In genomic region chr11:60539540-60539939, GRCm38 (mm10) we compare ENCODE assay signal across 7 mouse cellular contexts. TPM values are rescaled to one million over a fixed set of nuclear protein-coding genes. Genes with fewer than 3 reads are reported as not detected.
DNase-seq lines count a peak whose midpoint lies in the region; ATAC-seq and TF ChIP-seq lines count a peak whose summit lies in the region.

No protein-coding gene starts in this region.

- H3K27ac ChIP-seq in lung, embryonic 15.5 days = no peak overlapping the region
- no peak overlapping the region for H3K27ac ChIP-seq in embryonic facial prominence, embryonic 15.5 days (replicated peaks)
- no peak overlapping the region for H3K27ac ChIP-seq in limb, embryonic 11.5 days (replicated peaks; ENCODE audit: low read depth, low read length)
- H3K27ac ChIP-seq in small intestine, adult 2 months (ENCODE audit: insufficient read depth, low read depth, low read length) = peak overlapping the region; percentile 84; the same call in 1 of the 2 replicates

- 0% methylated on average over 2 of the region's 2 CpGs for WGBS in lung, embryonic 15.5 days
- WGBS in embryonic facial prominence, embryonic 15.5 days = 1% methylated on average over 2 of the region's 2 CpGs
- WGBS in limb, embryonic 11.5 days = 6% methylated on average over 2 of the region's 2 CpGs
- WGBS in small intestine, adult 2 months = 9% methylated on average over 2 of the region's 2 CpGs

- peaks cover 18% of the 10 kb centered on the region; the same call in 1 of the 2 replicates for H3K36me3 ChIP-seq in lung, embryonic 15.5 days
- H3K36me3 ChIP-seq in embryonic facial prominence, embryonic 15.5 days = peaks cover 12% of the 10 kb centered on the region
- peaks cover 2% of the 10 kb centered on the region; the same call in 1 of the 2 replicates for H3K36me3 ChIP-seq in limb, embryonic 11.5 days (ENCODE audit: control insufficient read depth, insufficient read depth, low read length)
- H3K36me3 ChIP-seq in small intestine, adult 2 months (ENCODE audit: control insufficient read depth, insufficient read depth, low read length) = peaks cover 11% of the 10 kb centered on the region

- H3K4me2 ChIP-seq in lung, embryonic 15.5 days = peak overlapping the region; percentile 86
- peak overlapping the region; percentile 81 for H3K4me2 ChIP-seq in embryonic facial prominence, embryonic 15.5 days (replicated peaks)
- peak overlapping the region; percentile 80 for H3K4me2 ChIP-seq in limb, embryonic 11.5 days (ENCODE audit: low read depth, severe bottlenecking)

- no peaks in the 10 kb centered on the region for H3K27me3 ChIP-seq in lung, embryonic 15.5 days
- H3K27me3 ChIP-seq in embryonic facial prominence, embryonic 15.5 days = no peaks in the 10 kb centered on the region
- no peaks in the 10 kb centered on the region for H3K27me3 ChIP-seq in limb, embryonic 11.5 days (ENCODE audit: control insufficient read depth, insufficient read depth, low read length)
- H3K27me3 ChIP-seq in small intestine, adult 2 months (ENCODE audit: control insufficient read depth, insufficient read depth, low read length) = no peaks in the 10 kb centered on the region

- no peak for DNase-seq in lung, adult 18-20 months
- no peak for DNase-seq in limb, embryonic 11.5 days (ENCODE audit: low spot score)
- no peak for DNase-seq in left cerebral cortex, adult 9 months (ENCODE audit: low spot score in 2 of 2)
- DNase-seq in left cerebral cortex, postnatal 14 days (ENCODE audit: low spot score in 2 of 2) = no peak

- intact Hi-C loops in left cerebral cortex, postnatal 14 days (cut with DNase I) = loop anchor here (5.0 kb wide), 1 partner anchor 82 kb away; no protein-coding TSS in a partner anchor

- no peak for ATAC-seq in lung, embryonic 15.5 days (ENCODE audit: borderline replicate concordance, extremely low read depth, low FRiP score, low TSS enrichment)
- no peak for ATAC-seq in embryonic facial prominence, embryonic 15.5 days (ENCODE audit: insufficient number of reproducible peaks, low FRiP score, low TSS enrichment, low read depth)
- no peak for ATAC-seq in limb, embryonic 11.5 days (ENCODE audit: insufficient number of reproducible peaks, low FRiP score, low TSS enrichment, low read depth)

- no peak for TF ChIP-seq CTCF in small intestine, adult 2 months (IDR thresholded peaks at IDR 0.05; ENCODE audit: extremely low read depth, insufficient read length, insufficient replicate concordance, low read depth, low read length)

- peaks cover 52% of the 10 kb centered on the region for H3K4me1 ChIP-seq in lung, embryonic 15.5 days
- peaks cover 46% of the 10 kb centered on the region for H3K4me1 ChIP-seq in embryonic facial prominence, embryonic 15.5 days
- peaks cover 17% of the 10 kb centered on the region for H3K4me1 ChIP-seq in limb, embryonic 11.5 days (ENCODE audit: control insufficient read depth, insufficient read depth, low read length)
- peaks cover 10% of the 10 kb centered on the region for H3K4me1 ChIP-seq in small intestine, adult 2 months (ENCODE audit: control insufficient read depth, insufficient read depth, insufficient read length, low read length)

- H3K9ac ChIP-seq in lung, embryonic 15.5 days = peak overlapping the region; percentile 93
- peak overlapping the region; percentile 94; the same call in 1 of the 2 replicates for H3K9ac ChIP-seq in embryonic facial prominence, embryonic 15.5 days
- peak overlapping the region; percentile 92 for H3K9ac ChIP-seq in limb, embryonic 11.5 days (ENCODE audit: low read length)

- TF ChIP-seq POLR2A in small intestine, adult 2 months (IDR thresholded peaks at IDR 0.05; ENCODE audit: low read depth, low read length) = no peak

- no peaks in the 10 kb centered on the region for H3K9me3 ChIP-seq in lung, embryonic 15.5 days
- H3K9me3 ChIP-seq in embryonic facial prominence, embryonic 15.5 days (replicated peaks) = no peaks in the 10 kb centered on the region
- H3K9me3 ChIP-seq in limb, embryonic 11.5 days (ENCODE audit: control insufficient read depth, low read length) = no peaks in the 10 kb centered on the region

- peak overlapping the region; percentile 89 for H3K4me3 ChIP-seq in lung, embryonic 15.5 days
- H3K4me3 ChIP-seq in embryonic facial prominence, embryonic 15.5 days (replicated peaks) = peak overlapping the region; percentile 94
- peak overlapping the region; percentile 97 for H3K4me3 ChIP-seq in limb, embryonic 11.5 days (ENCODE audit: low read depth, low read length)
- H3K4me3 ChIP-seq in small intestine, adult 2 months (ENCODE audit: low read depth, low read length) = peak overlapping the region; percentile 73

RNA-seq across cellular contexts. Expression of gene Alkbh5, which starts 3.4 kb away (rescaled TPM):
- 31.8 and 38.0 TPM in 2 replicates for polyA plus RNA-seq in lung, embryonic 15.5 days (2015; fragmentation: Nextera tagmentation; extraction: Ambion mirVana)
- 36.8 and 38.6 TPM in 2 replicates for polyA plus RNA-seq in embryonic facial prominence, embryonic 15.5 days (2015; fragmentation: Nextera tagmentation; extraction: Ambion mirVana)
- 34.7 and 34.9 TPM in 2 replicates for polyA plus RNA-seq in limb, embryonic 11.5 days (2014; fragmentation: Nextera tagmentation; extraction: Ambion mirVana)
- polyA plus RNA-seq in small intestine, adult 2 months (2012; rRNA removed) = 12.2 and 20.4 TPM in 2 replicates
- 10 to 100 TPM; 43.5 to 44.8 TPM for total RNA-seq in left cerebral cortex, postnatal 14 days (2021)
